Mouse (Mus musculus) myocyte (in vitro differentiated cells): ENCODE data around the gene Rap1gap2. TPM values are rescaled to one million over a fixed set of nuclear protein-coding genes. Genes with fewer than 3 reads are reported as not detected.

Source experiments
- H3K27me3 ChIP-seq: one replicate; pipeline ENCODE4 v1.6.1; 2011; ENCODE audit not compliant: control insufficient read depth, insufficient read depth, insufficient read length
- H3K36me3 ChIP-seq: one replicate; pipeline ENCODE4 v1.6.1; 2011; ENCODE audit not compliant: control insufficient read depth, insufficient read depth
- H3K4me2 ChIP-seq: one replicate; pipeline ENCODE4 v1.6.1; 2011; ENCODE audit warnings: low read depth, control low read depth
- H3K4me3 ChIP-seq: one replicate; pipeline ENCODE4 v1.5.1; 2011; ENCODE audit warnings: mild to moderate bottlenecking, control low read depth, moderate library complexity
- H3K79me2 ChIP-seq: one replicate; pipeline ENCODE4 v1.6.1; 2011; ENCODE audit not compliant: control insufficient read depth, insufficient read depth
- H3ac ChIP-seq: one replicate; pipeline ENCODE4 v1.6.1; 2011; ENCODE audit not compliant: control insufficient read depth, insufficient read length
- CEBPB ChIP-seq: IDR thresholded peaks from 2 replicates; pipeline ENCODE4 v1.6.1; 2011; ENCODE audit warnings: mild to moderate bottlenecking, moderate library complexity; ENCODE audit not compliant: poor library complexity, insufficient read depth, severe bottlenecking
- E2F4 ChIP-seq: IDR thresholded peaks from one replicate; pipeline ENCODE4 v1.6.1; 2011; ENCODE audit warnings: mild to moderate bottlenecking, control low read depth, moderate library complexity; ENCODE audit not compliant: insufficient read depth
- MAX ChIP-seq: IDR thresholded peaks from one replicate; pipeline ENCODE4 v1.6.1; 2011; ENCODE audit warnings: low read depth, mild to moderate bottlenecking, control low read depth
- MYOD1 ChIP-seq, 3 experiments: IDR thresholded peaks; one replicate each; pipeline ENCODE4 v1.6.1; 2011; ENCODE audit warnings: control low read depth in 2 of 3, low read depth in 2 of 3, mild to moderate bottlenecking in 2 of 3, moderate library complexity in 1 of 3; ENCODE audit not compliant: insufficient read length in 2 of 3, control insufficient read depth in 1 of 3
- MYOG ChIP-seq, 3 experiments: IDR thresholded peaks; one replicate each; pipeline ENCODE4 v1.6.1; 2011; ENCODE audit warnings: control low read depth in 2 of 3, low read depth in 2 of 3, mild to moderate bottlenecking in 2 of 3; ENCODE audit not compliant: insufficient read length in 2 of 3, control insufficient read depth in 1 of 3, insufficient read depth in 1 of 3
- POLR2A ChIP-seq: IDR thresholded peaks from one replicate; pipeline ENCODE4 v1.6.1; 2011; ENCODE audit warnings: low read depth, mild to moderate bottlenecking, control low read depth, moderate library complexity; ENCODE audit not compliant: insufficient read length
- POLR2AphosphoS2 ChIP-seq: IDR thresholded peaks from one replicate; pipeline ENCODE4 v1.6.1; 2011; ENCODE audit warnings: low read depth, control low read depth; ENCODE audit not compliant: insufficient read length
- REST ChIP-seq: IDR thresholded peaks from one replicate; pipeline ENCODE4 v1.6.1; 2011; ENCODE audit warnings: mild to moderate bottlenecking, control low read depth, moderate library complexity; ENCODE audit not compliant: insufficient read depth, insufficient read length
- SRF ChIP-seq: IDR thresholded peaks from one replicate; pipeline ENCODE4 v1.6.1; 2011; ENCODE audit warnings: low read depth; ENCODE audit not compliant: control insufficient read depth, insufficient read length
- TCF12 ChIP-seq: IDR thresholded peaks from one replicate; pipeline ENCODE4 v1.6.1; 2011; ENCODE audit warnings: mild to moderate bottlenecking, control low read depth; ENCODE audit not compliant: poor library complexity, insufficient read depth, severe bottlenecking
- TCF3 ChIP-seq: IDR thresholded peaks from one replicate; pipeline ENCODE4 v1.6.1; 2011; ENCODE audit warnings: low read depth, control low read depth; ENCODE audit not compliant: insufficient read length
- USF1 ChIP-seq: IDR thresholded peaks from one replicate; pipeline ENCODE4 v1.6.1; 2011; ENCODE audit warnings: low read depth, mild to moderate bottlenecking, control low read depth, moderate library complexity
- polyA plus RNA-seq: library from polyadenylated mRNA; unstranded; fragments of >200 nt; fragmentation: generic; extraction: Trizol; gene quantifications from one replicate; pipeline ENCODE4 v1.2.1, GENCODE M21; 2012; ENCODE audit warnings: missing spikeins

Rap1gap2 gene
- polyA plus RNA-seq, 1 experiment = 43.4 TPM

GRCm38 (mm10) chr11:74613428-74613827 is 2.7 kb upstream of the Rap1gap2 start:
- no peaks in the 10 kb centered on the region for H3K79me2 ChIP-seq
- no peak overlapping the region for H3ac ChIP-seq
- H3K36me3 ChIP-seq = no peaks in the 10 kb centered on the region
- TF ChIP-seq REST = no peak
- TF ChIP-seq MYOD1 (IDR thresholded peaks at IDR 0.05; ENCODE audit: control insufficient read depth in 1 of 3, insufficient read length in 2 of 3, low read depth in 2 of 3) = no peak
- TF ChIP-seq MYOG (IDR thresholded peaks at IDR 0.05; ENCODE audit: control insufficient read depth in 1 of 3, insufficient read depth in 1 of 3, insufficient read length in 2 of 3, low read depth in 2 of 3) = no peak
- no peak for TF ChIP-seq MAX
- TF ChIP-seq TCF3 = no peak
- TF ChIP-seq E2F4 = no peak
- no peak for TF ChIP-seq POLR2A
- TF ChIP-seq TCF12 = no peak
- no peak for TF ChIP-seq USF1
- TF ChIP-seq SRF = no peak
- TF ChIP-seq POLR2AphosphoS2 = no peak
- TF ChIP-seq CEBPB = no peak
- no peak overlapping the region for H3K4me2 ChIP-seq
- H3K4me3 ChIP-seq = no peak overlapping the region
- H3K27me3 ChIP-seq = peaks cover 16% of the 10 kb centered on the region

GRCm38 (mm10) chr11:74611437-74611836 is 722 bp upstream of the Rap1gap2 start:
- no peak overlapping the region for H3K4me3 ChIP-seq
- H3K36me3 ChIP-seq = no peaks in the 10 kb centered on the region
- no peak overlapping the region for H3ac ChIP-seq
- peaks cover 12% of the 10 kb centered on the region for H3K27me3 ChIP-seq
- H3K4me2 ChIP-seq = no peak overlapping the region
- TF ChIP-seq CEBPB (no peak), USF1 (no peak), TCF12 (no peak), MYOD1 (IDR thresholded peaks at IDR 0.05; ENCODE audit: control insufficient read depth in 1 of 3, insufficient read length in 2 of 3, low read depth in 2 of 3) (no peak), POLR2A (no peak), TCF3 (no peak), E2F4 (no peak)
- H3K79me2 ChIP-seq = no peaks in the 10 kb centered on the region

- Histone ChIP-seq H3K79me2 (no peaks in the 10 kb centered on the region), H3K4me3 (no peak overlapping the region), H3K36me3 (no peaks in the 10 kb centered on the region), H3K27me3 (peaks cover 12% of the 10 kb centered on the region), H3K4me2 (no peak overlapping the region), H3ac (no peak overlapping the region)
- no peak for TF ChIP-seq TCF3
- no peak for TF ChIP-seq REST
- no peak for TF ChIP-seq MYOG (IDR thresholded peaks at IDR 0.05; ENCODE audit: control insufficient read depth in 1 of 3, insufficient read depth in 1 of 3, insufficient read length in 2 of 3, low read depth in 2 of 3)
- TF ChIP-seq POLR2AphosphoS2 = no peak
- no peak for TF ChIP-seq TCF12
- TF ChIP-seq SRF = no peak
- no peak for TF ChIP-seq POLR2A
- no peak for TF ChIP-seq MYOD1 (IDR thresholded peaks at IDR 0.05; ENCODE audit: control insufficient read depth in 1 of 3, insufficient read length in 2 of 3, low read depth in 2 of 3)
- TF ChIP-seq MAX = no peak
- no peak for TF ChIP-seq USF1
- TF ChIP-seq CEBPB = no peak
These were observed 647 bp downstream of the Rap1gap2 start for GRCm38 (mm10) chr11:74610068-74610467.

- Histone ChIP-seq H3K27me3 (peaks cover 4% of the 10 kb centered on the region), H3ac (no peak overlapping the region), H3K79me2 (no peaks in the 10 kb centered on the region), H3K4me3 (no peak overlapping the region), H3K4me2 (no peak overlapping the region), H3K36me3 (no peaks in the 10 kb centered on the region)
- no peak for TF ChIP-seq USF1
- no peak for TF ChIP-seq POLR2AphosphoS2
- no peak for TF ChIP-seq CEBPB
- TF ChIP-seq MAX = no peak
- no peak for TF ChIP-seq E2F4
- no peak for TF ChIP-seq TCF12
- no peak for TF ChIP-seq MYOG (IDR thresholded peaks at IDR 0.05; ENCODE audit: control insufficient read depth in 1 of 3, insufficient read depth in 1 of 3, insufficient read length in 2 of 3, low read depth in 2 of 3)
- TF ChIP-seq SRF = no peak
- TF ChIP-seq MYOD1 (IDR thresholded peaks at IDR 0.05; ENCODE audit: control insufficient read depth in 1 of 3, insufficient read length in 2 of 3, low read depth in 2 of 3) = no peak
- no peak for TF ChIP-seq POLR2A
- TF ChIP-seq REST = no peak
- no peak for TF ChIP-seq TCF3
These were observed 8.4 kb downstream of the Rap1gap2 start for GRCm38 (mm10) chr11:74602286-74602685.

GRCm38 (mm10) chr11:74597990-74598337 is 12.8 kb downstream of the Rap1gap2 start:
- Histone ChIP-seq H3K79me2 (no peaks in the 10 kb centered on the region), H3K27me3 (peaks cover 2% of the 10 kb centered on the region), H3K4me3 (no peak overlapping the region), H3K36me3 (no peaks in the 10 kb centered on the region), H3ac (no peak overlapping the region), H3K4me2 (no peak overlapping the region)
- TF ChIP-seq REST (no peak), SRF (no peak), CEBPB (no peak), POLR2A (no peak), MAX (no peak), MYOG (IDR thresholded peaks at IDR 0.05; ENCODE audit: control insufficient read depth in 1 of 3, insufficient read depth in 1 of 3, insufficient read length in 2 of 3, low read depth in 2 of 3) (no peak), E2F4 (no peak), TCF12 (no peak), MYOD1 (IDR thresholded peaks at IDR 0.05; ENCODE audit: control insufficient read depth in 1 of 3, insufficient read length in 2 of 3, low read depth in 2 of 3) (no peak), TCF3 (no peak)
